In genomic region chr2:158375443-158376122, GRCm38 (mm10) we compare ENCODE assay signal across 9 mouse cellular contexts. TPM values are rescaled to one million over a fixed set of nuclear protein-coding genes. Genes with fewer than 3 reads are reported as not detected.
DNase-seq lines count a peak whose midpoint lies in the region; ATAC-seq and TF ChIP-seq lines count a peak whose summit lies in the region.
"Had no signal": no experiment of that assay in that cellular context is flagged by ENCODE, and none has a peak within 500 bp of the region (broad histone marks: within the 10 kb centered on the region; RNA-seq: fewer than 3 reads in every experiment).

Gene Snhg11, plus strand, starts transcription at chr2:158375638.

- 3% methylated on average over 36 of the region's 36 CpGs for WGBS in liver, embryonic 16.5 days (ENCODE audit: insufficient replicate concordance)
- WGBS in neural tube, embryonic 15.5 days, result 1% methylated on average over 36 of the region's 36 CpGs

- no peaks in the 10 kb centered on the region for H3K9me3 ChIP-seq in liver, embryonic 16.5 days (replicated peaks; ENCODE audit: control insufficient read depth, low read length)
- no peaks in the 10 kb centered on the region for H3K9me3 ChIP-seq in neural tube, embryonic 15.5 days (replicated peaks)

- peak; percentile 46 for DNase-seq in kidney, adult 18-20 months
- DNase-seq in kidney, adult 11 months, result no peak
- peak; percentile 87 to 91 for DNase-seq in cerebellum, postnatal 25 days
- DNase-seq in frontal cortex, postnatal 36 days (ENCODE audit: low spot score in 2 of 2), result peak; percentile 92 to 96
- peak; percentile 85 to 91 for DNase-seq in layer of hippocampus, adult 2 months (ENCODE audit: low spot score in 2 of 2)
- DNase-seq in gastrocnemius, adult 18-20 months (ENCODE audit: low spot score), result no peak

- peak within 1 kb of the TSS; percentile 91 for H3K27ac ChIP-seq in layer of hippocampus, adult 2 months
- H3K27ac ChIP-seq in liver, embryonic 16.5 days (ENCODE audit: low read length), result no peak within 1 kb of the TSS
- H3K27ac ChIP-seq in neural tube, embryonic 15.5 days (replicated peaks), result peak within 1 kb of the TSS; percentile 93

- peaks cover 23% of the 10 kb centered on the region for H3K27me3 ChIP-seq in liver, embryonic 16.5 days (ENCODE audit: control insufficient read depth, insufficient read depth, low read depth, low read length)
- H3K27me3 ChIP-seq in neural tube, embryonic 15.5 days (replicated peaks), result peaks cover 4% of the 10 kb centered on the region; the same call in 1 of the 2 replicates

- H3K4me1 ChIP-seq in liver, embryonic 16.5 days (ENCODE audit: control insufficient read depth, low read depth, low read length), result no peaks in the 10 kb centered on the region
- peaks cover 35% of the 10 kb centered on the region for H3K4me1 ChIP-seq in neural tube, embryonic 15.5 days

- peak; percentile 91 for TF ChIP-seq CTCF in layer of hippocampus, adult 2 months (conservative IDR thresholded peaks at IDR 0.05)

- no peaks in the 10 kb centered on the region for H3K36me3 ChIP-seq in liver, embryonic 16.5 days (ENCODE audit: control insufficient read depth, insufficient read depth)
- peaks cover 13% of the 10 kb centered on the region; the same call in 1 of the 2 replicates for H3K36me3 ChIP-seq in neural tube, embryonic 15.5 days

- H3K9ac ChIP-seq in liver, embryonic 16.5 days (ENCODE audit: low read depth, low read length), result no peak within 1 kb of the TSS
- peak within 1 kb of the TSS; percentile 74 for H3K9ac ChIP-seq in neural tube, embryonic 15.5 days (replicated peaks)

- peak; percentile 44; the same call in 1 of the 2 replicates for ATAC-seq in liver, embryonic 16.5 days (ENCODE audit: low read depth)
- ATAC-seq in neural tube, embryonic 15.5 days (ENCODE audit: low FRiP score), result peak; percentile 92
- ATAC-seq: Patski had no signal

- H3K4me3 ChIP-seq in layer of hippocampus, adult 2 months, result peak within 1 kb of the TSS; percentile 75
- peak within 1 kb of the TSS; percentile 37 for H3K4me3 ChIP-seq in liver, embryonic 16.5 days (ENCODE audit: low read depth, low read length)
- H3K4me3 ChIP-seq in neural tube, embryonic 15.5 days (replicated peaks), result peak within 1 kb of the TSS; percentile 66

- peak within 1 kb of the TSS; percentile 49 for H3K4me2 ChIP-seq in liver, embryonic 16.5 days (ENCODE audit: low read depth, low read length)
- peak within 1 kb of the TSS; percentile 62 for H3K4me2 ChIP-seq in neural tube, embryonic 15.5 days

RNA-seq across cellular contexts. Expression of gene Snhg11, which starts in this region (rescaled TPM):
- total RNA-seq in layer of hippocampus, adult 2 months (2021), result 100 to 1,000 TPM; 566 to 626 TPM
- polyA plus RNA-seq in liver, embryonic 16.5 days (2015; fragmentation: Nextera tagmentation; extraction: Ambion mirVana), result 1.2 and 2.6 TPM in 2 replicates
- polyA plus RNA-seq in neural tube, embryonic 15.5 days (2015; fragmentation: Nextera tagmentation; extraction: Ambion mirVana), result 898 and 1,236 TPM in 2 replicates
- total RNA-seq in gastrocnemius, adult 18-20 months (2021), result under 1 TPM; 0.16 to 0.28 TPM
- polyA plus RNA-seq: Patski had no signal

Comparison
In these comparisons a context has a peak if more than half of its experiments do, and no peak if none do; other contexts are left out.
1. RNA of gene Snhg11 (total RNA-seq): 566 to 626 TPM in layer of hippocampus, adult 2 months; 0.16 to 0.28 TPM in gastrocnemius, adult 18-20 months; every median in the first group is over 100 times any median in the second.
2. RNA of gene Snhg11 (polyA plus RNA-seq): 898 to 1,236 TPM in neural tube, embryonic 15.5 days; 1.2 to 2.6 TPM in liver, embryonic 16.5 days; every median in the first group is over 100 times any median in the second.
3. DNase-seq: peak in kidney, adult 18-20 months (single experiment), cerebellum, postnatal 25 days (2 of 2), frontal cortex, postnatal 36 days (2 of 2) and layer of hippocampus, adult 2 months (2 of 2); none in kidney, adult 11 months (single experiment) and gastrocnemius, adult 18-20 months (single experiment).
4. Peak in every context shown above with its lines, with median percentiles within 50 percentile points of each other: H3K4me3 ChIP-seq.